Mouse (Mus musculus) spleen, adult 2 months (tissue): ENCODE measurements around the gene Sh3d19.

Experiments used
- CTCF ChIP-seq: fragments of 200-500 bp; IDR thresholded peaks from 2 replicates; pipeline ENCODE4 v1.5.1; 2011; ENCODE audit warnings: mild to moderate bottlenecking, inconsistent platforms; ENCODE audit not compliant: insufficient read depth, insufficient read length, insufficient replicate concordance; ENCODE audit errors: extremely low read depth
- POLR2A ChIP-seq: fragments of 200-500 bp; IDR thresholded peaks from 2 replicates; pipeline ENCODE4 v1.6.1; 2011; ENCODE audit warnings: low read depth, low read length, inconsistent platforms

DNA sequence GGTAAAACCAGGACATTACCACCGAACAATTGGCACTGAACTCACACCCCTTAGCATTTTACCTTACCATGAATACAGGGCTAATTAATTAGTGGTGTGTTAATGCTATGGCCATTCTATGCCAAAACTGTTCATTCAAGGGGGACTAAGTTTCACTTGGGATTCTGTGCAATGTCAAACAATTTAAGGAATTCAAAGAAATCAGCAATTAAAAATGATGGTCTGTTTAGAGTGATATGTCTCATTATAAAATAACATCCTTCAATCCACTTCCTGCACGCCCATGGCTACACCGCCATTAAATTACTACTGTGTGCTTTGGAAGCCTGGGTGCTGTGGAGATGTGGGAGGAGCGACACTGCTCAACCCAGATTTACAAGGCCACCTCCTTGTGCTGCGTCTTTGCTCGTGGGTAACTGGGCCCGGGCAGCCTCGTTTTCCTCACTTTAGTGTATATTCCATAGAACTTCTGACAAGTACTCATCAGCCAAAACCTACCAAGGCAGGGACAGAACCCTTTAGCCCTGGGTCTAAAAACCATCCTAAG, 135.2 kb downstream of the Sh3d19 start:
- TF ChIP-seq POLR2A = no peak
- TF ChIP-seq CTCF = no peak
